Mouse (Mus musculus) neural tube, embryonic 14.5 days (tissue): ENCODE data around the gene Cend1. TPM values are rescaled to one million over a fixed set of nuclear protein-coding genes. Genes with fewer than 3 reads are reported as not detected.
"Not testable (repeated sequence)": the region's sequence is repeated elsewhere in the genome, so short reads cannot be mapped to it uniquely, and the experiment has no call there.

ENCODE experiments used
- ATAC-seq: fragments of 200-750 bp; cut with Nextera tagmentation; 2 replicates; pipeline ENCODE4 v1.8.0; 2017; ENCODE audit warnings: low read depth, mild to moderate bottlenecking, moderate TSS enrichment, moderate library complexity
- H3K27ac ChIP-seq: fragments of 300-500 bp; sonication (generic); 2 replicates; pipeline ENCODE4 v1.5.1; 2014; ENCODE audit warnings: low read depth, mild to moderate bottlenecking, control low read depth, low read length, moderate library complexity, mixed read lengths
- H3K27me3 ChIP-seq: fragments of 300-500 bp; sonication (generic); 2 replicates; pipeline ENCODE4 v1.6.1; 2014; ENCODE audit warnings: low read length; ENCODE audit not compliant: control insufficient read depth, insufficient read depth
- H3K36me3 ChIP-seq: fragments of 300-500 bp; sonication (generic); 2 replicates; pipeline ENCODE4 v1.6.1; 2014; ENCODE audit warnings: low read length, mixed read lengths; ENCODE audit not compliant: control insufficient read depth, insufficient read depth
- H3K4me1 ChIP-seq: fragments of 300-500 bp; sonication (generic); 2 replicates; pipeline ENCODE4 v1.6.1; 2014; ENCODE audit warnings: low read length; ENCODE audit not compliant: control insufficient read depth, insufficient read depth
- H3K4me2 ChIP-seq: fragments of 300-500 bp; sonication (generic); 2 replicates; pipeline ENCODE4 v1.6.1; 2014; ENCODE audit warnings: mild to moderate bottlenecking, low read depth, low read length, control low read depth
- H3K4me3 ChIP-seq: fragments of 300-500 bp; sonication (generic); 2 replicates; pipeline ENCODE4 v1.5.1; 2014; ENCODE audit warnings: low read depth, low read length, control low read depth, mixed read lengths
- H3K9ac ChIP-seq: fragments of 300-500 bp; sonication (generic); replicated peaks from 2 replicates; pipeline ENCODE4 v1.6.1; 2014; ENCODE audit warnings: low read depth, mild to moderate bottlenecking, control low read depth, low read length, mixed read lengths
- H3K9me3 ChIP-seq: fragments of 300-500 bp; sonication (generic); 2 replicates; pipeline ENCODE4 v1.6.1; 2016; ENCODE audit warnings: low read length; ENCODE audit not compliant: control insufficient read depth
- WGBS: fragments of 180-500 bp; shearing (Covaris S2); extraction: QIAGEN DNeasy Blood & Tissue Kit; methylation state at CpG from one replicate; pipeline ENCODE4 v1.1.7; 2014; 5-methylcytosine and 5-hydroxymethylcytosine counted together
- polyA plus RNA-seq: library from polyadenylated mRNA; unstranded; fragments of >200 nt; fragmentation: Nextera tagmentation; extraction: Ambion mirVana; gene quantifications from 2 replicates; pipeline ENCODE4 v1.2.1, GENCODE M21; 2014

The Cend1 gene
- polyA plus RNA-seq, 1 experiment from 2014 or later = 70.7 TPM

- peak overlapping the region; percentile 71 for H3K4me2 ChIP-seq
- peaks cover 13% of the 10 kb centered on the region for H3K27me3 ChIP-seq
- H3K4me1 ChIP-seq = peaks cover 10% of the 10 kb centered on the region
- no peaks in the 10 kb centered on the region for H3K9me3 ChIP-seq
- WGBS = 1% methylated on average over 23 of the region's 23 CpGs
- peak overlapping the region; percentile 49 for H3K4me3 ChIP-seq
- H3K36me3 ChIP-seq = peaks cover 16% of the 10 kb centered on the region; the same call in 1 of the 2 replicates
- peak overlapping the region; percentile 10; the same call in 1 of the 2 replicates for H3K27ac ChIP-seq
- H3K9ac ChIP-seq = peak overlapping the region; percentile 55
- ATAC-seq = peak; percentile 41
These were observed 26.5 kb upstream of the Cend1 start for GRCm38 (mm10) chr7:141455610-141456314.

GRCm38 (mm10) chr7:141454967-141455551 lies 25.8 kb upstream of the Cend1 start, which contains the start of gene Pnpla2:
Pnpla2 (plus strand) TSS chr7:141455198.
- WGBS = under 1% methylated on average over 45 of the region's 45 CpGs
- Histone ChIP-seq H3K27ac (peak within 1 kb of the TSS; percentile 10; the same call in 1 of the 2 replicates), H3K27me3 (peaks cover 8% of the 10 kb centered on the region), H3K4me3 (peak within 1 kb of the TSS; percentile 49), H3K9me3 (no peaks in the 10 kb centered on the region), H3K4me2 (peak within 1 kb of the TSS; percentile 71), H3K9ac (peak within 1 kb of the TSS; percentile 55), H3K36me3 (peaks cover 20% of the 10 kb centered on the region; the same call in 1 of the 2 replicates), H3K4me1 (peaks cover 10% of the 10 kb centered on the region)
- ATAC-seq = peak; percentile 80

- H3K4me1 ChIP-seq = peaks cover 12% of the 10 kb centered on the region
- H3K9me3 ChIP-seq = no peaks in the 10 kb centered on the region
- H3K27ac ChIP-seq = no peak overlapping the region
- no peak for ATAC-seq
- no peaks in the 10 kb centered on the region for H3K27me3 ChIP-seq
- H3K4me3 ChIP-seq = no peak overlapping the region
- WGBS = 81% methylated on average over 2 of the region's 2 CpGs
- no peak overlapping the region for H3K9ac ChIP-seq
- H3K4me2 ChIP-seq = no peak overlapping the region
- H3K36me3 ChIP-seq = peaks cover 15% of the 10 kb centered on the region; the same call in 1 of the 2 replicates
These were observed 24.3 kb upstream of the Cend1 start for GRCm38 (mm10) chr7:141453636-141454035.

GRCm38 (mm10) chr7:141451928-141452327 lies 22.6 kb upstream of the Cend1 start:
- Histone ChIP-seq H3K4me1 (peaks cover 18% of the 10 kb centered on the region), H3K36me3 (peaks cover 17% of the 10 kb centered on the region; the same call in 1 of the 2 replicates), H3K27me3 (no peaks in the 10 kb centered on the region), H3K4me2 (no peak overlapping the region), H3K27ac (no peak overlapping the region), H3K9ac (no peak overlapping the region), H3K4me3 (no peak overlapping the region), H3K9me3 (no peaks in the 10 kb centered on the region)
- no peak for ATAC-seq

GRCm38 (mm10) chr7:141447110-141447991 lies 18.1 kb upstream of the Cend1 start, which contains the start of gene Rplp2:
Rplp2 (plus strand) TSS chr7:141447370.
- under 1% methylated on average over 63 of the region's 63 CpGs for WGBS
- Histone ChIP-seq H3K36me3 (peaks cover 17% of the 10 kb centered on the region; the same call in 1 of the 2 replicates), H3K4me2 (peak within 1 kb of the TSS; percentile 83), H3K9ac (peak within 1 kb of the TSS; percentile 83), H3K4me1 (peaks cover 17% of the 10 kb centered on the region; the same call in 1 of the 2 replicates), H3K27ac (peak within 1 kb of the TSS; percentile 91), H3K4me3 (peak within 1 kb of the TSS; percentile 70), H3K27me3 (no peaks in the 10 kb centered on the region), H3K9me3 (no peaks in the 10 kb centered on the region)
- ATAC-seq = peak; percentile 95

- H3K4me3 ChIP-seq, H3K9me3 ChIP-seq, H3K9ac ChIP-seq, H3K27ac ChIP-seq, ATAC-seq, H3K27me3 ChIP-seq: not testable (repeated sequence)
- Histone ChIP-seq H3K36me3 (peaks cover 12% of the 10 kb centered on the region; the same call in 1 of the 2 replicates), H3K4me1 (peaks cover 17% of the 10 kb centered on the region; the same call in 1 of the 2 replicates), H3K4me2 (peak overlapping the region; percentile 83; the same call in 1 of the 2 replicates)
- 94% methylated on average over 3 of the region's 3 CpGs for WGBS
These were observed 17.1 kb upstream of the Cend1 start for GRCm38 (mm10) chr7:141446374-141446773.

GRCm38 (mm10) chr7:141443828-141444237 lies 14.5 kb upstream of the Cend1 start, which contains the start of gene Pidd1:
Pidd1 (minus strand) TSS chr7:141444025.
- H3K9me3 ChIP-seq = no peaks in the 10 kb centered on the region
- no peaks in the 10 kb centered on the region for H3K27me3 ChIP-seq
- H3K36me3 ChIP-seq = peaks cover 4% of the 10 kb centered on the region; the same call in 1 of the 2 replicates
- H3K4me1 ChIP-seq = peaks cover 17% of the 10 kb centered on the region; the same call in 1 of the 2 replicates
- no peak for ATAC-seq
- peak within 1 kb of the TSS; percentile 15 for H3K4me3 ChIP-seq
- H3K9ac ChIP-seq = peak within 1 kb of the TSS; percentile 0; the same call in 1 of the 2 replicates
- H3K27ac ChIP-seq = no peak within 1 kb of the TSS
- peak within 1 kb of the TSS; percentile 51 for H3K4me2 ChIP-seq
- WGBS = 0% methylated on average over 25 of the region's 25 CpGs

- no peaks in the 10 kb centered on the region for H3K27me3 ChIP-seq
- no peaks in the 10 kb centered on the region for H3K9me3 ChIP-seq
- peak overlapping the region; percentile 51 for H3K4me2 ChIP-seq
- peaks cover 11% of the 10 kb centered on the region; the same call in 1 of the 2 replicates for H3K4me1 ChIP-seq
- no peak for ATAC-seq
- peak overlapping the region; percentile 15 for H3K4me3 ChIP-seq
- peak overlapping the region; percentile 0; the same call in 1 of the 2 replicates for H3K9ac ChIP-seq
- H3K27ac ChIP-seq = no peak overlapping the region
- WGBS = 31% methylated on average over 12 of the region's 12 CpGs
- H3K36me3 ChIP-seq = no peaks in the 10 kb centered on the region
These were observed 14.0 kb upstream of the Cend1 start for GRCm38 (mm10) chr7:141443081-141443821.
